Mouse (Mus musculus) B cell, adult 67 days (primary cell): ENCODE results near the gene Fmn2. TPM values are rescaled to one million over a fixed set of nuclear protein-coding genes. Genes with fewer than 3 reads are reported as not detected.

Experiments
- total RNA-seq, 2 experiments: library from RNA; stranded (reverse); gene quantifications; 4 replicates each; pipeline ENCODE4 v1.2.4; 2023

Gene Fmn2
- total RNA-seq: under 1 TPM; 0.29 to 0.36 TPM

GRCm38 (mm10) chr1:174501661-174502030 is at the start of gene Fmn2:
Gene Fmn2, plus strand, starts transcription at chr1:174501825.

Other genes starting within 250 kb of the Fmn2 start
- gene Olfr419, start 249.8 kb upstream of the Fmn2 start, total RNA-seq: not detected
- not detected for gene Mptx1, start 171.3 kb upstream of the Fmn2 start, total RNA-seq
- not detected for gene Olfr417, start 136.7 kb upstream of the Fmn2 start, total RNA-seq
- gene Olfr248, start 110.8 kb upstream of the Fmn2 start, total RNA-seq: not detected
- gene Olfr414, start 77.8 kb upstream of the Fmn2 start, total RNA-seq: not detected
- not detected for gene Olfr220, start 59.7 kb upstream of the Fmn2 start, total RNA-seq